Mouse (Mus musculus) midbrain, embryonic 14.5 days (tissue): ENCODE data around the gene Lemd2. TPM values are rescaled to one million over a fixed set of nuclear protein-coding genes. Genes with fewer than 3 reads are reported as not detected.

Source experiments
- ATAC-seq: fragments of 200-750 bp; cut with Nextera tagmentation; 2 replicates; pipeline ENCODE4 v1.8.0; 2017; ENCODE audit warnings: moderate number of reproducible peaks, moderate library complexity; ENCODE audit not compliant: low FRiP score, low TSS enrichment
- DNase-seq: peaks from one replicate; pipeline ENCODE4 v3.0.0-alpha.2; 2015
- H3K27ac ChIP-seq: fragments of 300-500 bp; sonication (generic); replicated peaks from 2 replicates; pipeline ENCODE4 v1.5.1; 2014; ENCODE audit warnings: mild to moderate bottlenecking, low read depth, low read length, moderate library complexity
- H3K27me3 ChIP-seq: fragments of 300-500 bp; sonication (generic); 2 replicates; pipeline ENCODE4 v1.6.1; 2014; ENCODE audit warnings: low read length, control low read depth, mixed read lengths; ENCODE audit not compliant: control insufficient read depth, insufficient read depth
- H3K36me3 ChIP-seq: fragments of 300-500 bp; sonication (generic); 2 replicates; pipeline ENCODE4 v1.6.1; 2014; ENCODE audit warnings: low read length, control low read depth; ENCODE audit not compliant: control insufficient read depth, insufficient read depth
- H3K4me1 ChIP-seq: fragments of 300-500 bp; sonication (generic); 2 replicates; pipeline ENCODE4 v1.6.1; 2014; ENCODE audit warnings: mild to moderate bottlenecking, antibody characterized with exemption, low read length, control low read depth; ENCODE audit not compliant: control insufficient read depth, insufficient read depth
- H3K4me2 ChIP-seq: fragments of 300-500 bp; sonication (generic); 2 replicates; pipeline ENCODE4 v1.6.1; 2014; ENCODE audit warnings: mild to moderate bottlenecking, low read length, moderate library complexity
- H3K4me3 ChIP-seq: fragments of 300-500 bp; sonication (generic); replicated peaks from 2 replicates; pipeline ENCODE4 v1.5.1; 2014; ENCODE audit warnings: low read depth, low read length
- H3K9ac ChIP-seq: fragments of 300-500 bp; sonication (generic); replicated peaks from 2 replicates; pipeline ENCODE4 v1.6.1; 2014; ENCODE audit warnings: mild to moderate bottlenecking, low read length, moderate library complexity
- H3K9me3 ChIP-seq: fragments of 300-500 bp; sonication (generic); 2 replicates; pipeline ENCODE4 v1.6.1; 2016; ENCODE audit warnings: low read length, control low read depth, mixed read lengths; ENCODE audit not compliant: control insufficient read depth
- WGBS: fragments of 180-500 bp; shearing (Covaris S2); extraction: QIAGEN DNeasy Blood & Tissue Kit; methylation state at CpG from one replicate; pipeline ENCODE4 v1.1.7; 2014; 5-methylcytosine and 5-hydroxymethylcytosine counted together
- polyA plus RNA-seq: library from polyadenylated mRNA; unstranded; fragments of >200 nt; fragmentation: Nextera tagmentation; extraction: Ambion mirVana; gene quantifications from 2 replicates; pipeline ENCODE4 v1.2.1, GENCODE M21; 2014

The Lemd2 gene
- polyA plus RNA-seq: 20.8 and 30.7 TPM in 2 replicates

GRCm38 (mm10) chr17:27204075-27204909 is at the start of gene Lemd2:
TSS of gene Lemd2 (minus strand) at chr17:27204469.
- ATAC-seq (peak; percentile 94), DNase-seq (peak; percentile 97)
- Histone ChIP-seq H3K27me3 (no peaks in the 10 kb centered on the region), H3K27ac (peak within 1 kb of the TSS; percentile 98), H3K4me1 (peaks cover 28% of the 10 kb centered on the region), H3K36me3 (peaks cover 26% of the 10 kb centered on the region), H3K9me3 (no peaks in the 10 kb centered on the region), H3K4me2 (peak within 1 kb of the TSS; percentile 92), H3K9ac (peak within 1 kb of the TSS; percentile 98), H3K4me3 (peak within 1 kb of the TSS; percentile 88)
- WGBS: 4% methylated on average over 94 of the region's 97 CpGs

GRCm38 (mm10) chr17:27251150-27251549 is 46.9 kb upstream of the Lemd2 start:
- H3K4me2 ChIP-seq: no peak overlapping the region
- WGBS: 44% methylated on average over 6 of the region's 6 CpGs
- peak; percentile 46 for DNase-seq
- H3K4me1 ChIP-seq: no peaks in the 10 kb centered on the region
- peak overlapping the region; percentile 63; the same call in 1 of the 2 replicates for H3K27ac ChIP-seq
- no peak for ATAC-seq
- no peaks in the 10 kb centered on the region for H3K27me3 ChIP-seq
- no peak overlapping the region for H3K4me3 ChIP-seq
- H3K36me3 ChIP-seq: no peaks in the 10 kb centered on the region
- H3K9me3 ChIP-seq: no peaks in the 10 kb centered on the region
- no peak overlapping the region for H3K9ac ChIP-seq

DNA sequence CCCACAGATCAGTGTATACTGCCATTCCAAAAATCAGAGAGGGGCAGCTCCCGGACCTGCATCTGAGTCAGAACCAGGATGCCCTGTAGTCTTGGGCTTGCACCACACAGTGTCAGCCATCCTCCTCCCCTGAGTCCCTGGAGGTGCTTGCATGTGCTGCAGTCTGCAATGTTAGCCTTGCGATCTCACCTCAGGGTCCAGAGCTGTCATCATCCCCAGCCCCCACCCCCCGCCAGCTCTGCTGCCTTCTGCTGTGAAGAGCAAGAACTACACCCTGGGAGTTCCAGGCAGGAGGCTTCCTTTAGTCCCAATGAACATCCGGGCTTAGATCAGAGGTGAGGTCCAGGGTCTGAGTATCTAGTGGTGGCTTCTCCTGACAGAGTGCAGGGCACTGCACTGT is 46.2 kb upstream of the Lemd2 start:
- H3K27ac ChIP-seq: peak overlapping the region; percentile 63; the same call in 1 of the 2 replicates
- H3K4me3 ChIP-seq: no peak overlapping the region
- 22% methylated on average over 4 of the region's 4 CpGs for WGBS
- DNase-seq: no peak
- no peaks in the 10 kb centered on the region for H3K36me3 ChIP-seq
- no peaks in the 10 kb centered on the region for H3K9me3 ChIP-seq
- no peak for ATAC-seq
- no peaks in the 10 kb centered on the region for H3K4me1 ChIP-seq
- H3K4me2 ChIP-seq: no peak overlapping the region
- no peak overlapping the region for H3K9ac ChIP-seq
- H3K27me3 ChIP-seq: no peaks in the 10 kb centered on the region

DNA sequence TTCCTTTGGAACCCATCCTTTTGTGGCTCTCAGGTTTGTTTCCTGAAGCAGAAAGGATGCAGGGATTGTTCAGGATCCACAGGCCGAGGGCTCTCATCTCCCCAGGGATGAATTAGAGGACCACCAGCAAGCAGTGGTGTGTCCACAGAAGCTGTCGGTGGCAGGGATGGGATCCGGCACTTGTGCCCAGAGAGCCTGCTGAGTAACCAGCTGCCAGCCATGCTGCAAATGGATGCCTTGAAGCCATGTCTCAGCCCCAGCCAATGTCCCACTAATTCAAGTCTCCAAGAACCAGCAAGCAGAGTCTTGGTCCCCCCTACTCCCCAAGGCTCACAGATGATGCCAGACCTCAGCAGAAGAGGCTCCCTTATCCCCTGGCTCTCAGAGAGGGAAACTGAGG is 44.8 kb upstream of the Lemd2 start:
- no peaks in the 10 kb centered on the region for H3K27me3 ChIP-seq
- no peaks in the 10 kb centered on the region for H3K36me3 ChIP-seq
- H3K4me2 ChIP-seq: no peak overlapping the region
- no peaks in the 10 kb centered on the region for H3K9me3 ChIP-seq
- no peak overlapping the region for H3K27ac ChIP-seq
- WGBS: 64% methylated on average over 3 of the region's 3 CpGs
- no peak for ATAC-seq
- DNase-seq: no peak
- no peaks in the 10 kb centered on the region for H3K4me1 ChIP-seq
- H3K9ac ChIP-seq: no peak overlapping the region
- H3K4me3 ChIP-seq: no peak overlapping the region

DNA sequence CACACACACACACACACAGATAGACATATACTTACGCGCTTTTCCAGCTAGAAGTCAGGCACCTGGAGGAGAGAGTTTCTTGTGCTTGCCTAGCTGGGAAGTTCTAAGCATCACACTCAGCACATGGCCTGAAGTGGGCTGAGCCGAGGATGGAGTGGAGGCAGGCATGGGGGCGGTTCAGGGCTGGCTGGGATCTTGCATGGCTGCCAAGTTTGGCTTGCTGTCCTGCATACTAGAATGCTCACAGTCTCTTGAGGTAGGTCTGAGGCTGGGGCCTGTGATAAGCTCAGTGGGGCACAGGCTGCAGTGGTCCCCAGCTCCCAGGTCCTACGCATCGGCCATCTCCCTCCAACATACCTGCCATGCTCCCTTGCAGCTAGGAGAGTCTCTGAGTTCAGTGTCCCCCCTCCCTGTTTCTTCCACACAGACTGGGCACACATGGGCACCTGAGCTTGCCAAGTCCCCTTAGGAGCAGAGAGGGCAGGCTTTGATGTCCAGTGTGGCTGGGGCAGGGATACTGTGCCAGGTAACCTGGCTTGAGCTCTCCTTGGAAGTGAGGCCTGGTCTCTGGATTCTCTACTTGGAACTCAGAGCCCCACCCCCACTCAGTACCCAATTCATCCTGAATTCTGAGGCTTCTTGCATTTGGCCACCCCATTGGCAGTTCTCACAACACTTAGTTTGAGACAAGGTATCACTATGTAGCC is 43.6 kb upstream of the Lemd2 start:
- H3K27ac ChIP-seq: no peak overlapping the region
- no peak overlapping the region for H3K4me2 ChIP-seq
- H3K4me3 ChIP-seq: no peak overlapping the region
- no peaks in the 10 kb centered on the region for H3K4me1 ChIP-seq
- H3K9ac ChIP-seq: no peak overlapping the region
- H3K36me3 ChIP-seq: no peaks in the 10 kb centered on the region
- H3K9me3 ChIP-seq: no peaks in the 10 kb centered on the region
- DNase-seq (no peak), ATAC-seq (no peak)
- WGBS: 92% methylated on average over 6 of the region's 6 CpGs
- no peaks in the 10 kb centered on the region for H3K27me3 ChIP-seq

DNA sequence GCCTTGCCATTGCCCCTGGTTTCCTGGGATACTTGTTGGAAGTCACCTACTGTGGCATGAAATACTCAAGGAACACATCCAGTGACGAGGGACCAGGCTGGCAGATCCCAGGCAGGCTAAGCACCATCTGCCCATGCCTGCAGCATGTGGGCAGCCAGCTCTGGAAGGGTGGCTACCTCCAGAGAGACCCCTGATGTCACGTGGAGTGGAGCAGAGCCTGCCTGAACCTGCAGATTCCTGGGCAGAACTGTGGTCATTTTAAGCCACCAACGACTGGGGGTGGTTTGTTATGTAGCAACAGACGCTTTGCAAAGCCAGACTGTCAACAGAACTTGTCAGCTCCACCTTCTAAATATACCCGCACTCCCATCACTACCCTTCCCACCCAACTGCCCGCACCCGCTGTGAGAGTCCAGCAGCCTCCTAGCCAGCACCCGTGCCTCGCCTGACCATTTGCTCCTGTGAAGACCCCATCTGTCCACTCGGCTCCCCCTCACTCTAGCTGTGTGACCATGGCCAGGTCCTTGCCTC is 41.6 kb upstream of the Lemd2 start:
- 81% methylated on average over 10 of the region's 10 CpGs for WGBS
- H3K4me1 ChIP-seq: peaks cover 10% of the 10 kb centered on the region
- H3K27me3 ChIP-seq: no peaks in the 10 kb centered on the region
- DNase-seq (no peak), ATAC-seq (no peak)
- H3K4me3 ChIP-seq: no peak overlapping the region
- no peak overlapping the region for H3K27ac ChIP-seq
- H3K4me2 ChIP-seq: no peak overlapping the region
- no peaks in the 10 kb centered on the region for H3K36me3 ChIP-seq
- no peaks in the 10 kb centered on the region for H3K9me3 ChIP-seq
- H3K9ac ChIP-seq: no peak overlapping the region

DNA sequence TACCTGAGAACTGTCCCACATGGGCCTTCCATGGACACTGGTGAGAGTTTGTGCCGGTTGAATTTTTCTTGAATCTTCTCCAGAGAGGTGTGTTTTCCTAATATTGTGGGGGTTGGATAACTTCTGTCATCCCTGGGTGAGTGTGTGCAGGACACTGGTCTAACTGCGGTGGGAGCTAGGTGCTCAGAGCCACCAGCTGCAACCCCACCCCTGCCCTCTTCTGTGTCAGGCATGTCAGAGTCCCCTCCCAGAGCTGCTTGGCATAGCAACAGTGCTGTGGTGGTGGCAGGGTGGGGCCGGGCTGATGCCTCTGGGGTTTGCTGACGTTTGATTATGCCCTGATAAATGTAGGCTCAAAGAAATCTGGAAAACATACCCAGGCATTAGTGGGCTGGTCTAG is 40.6 kb upstream of the Lemd2 start:
- Histone ChIP-seq H3K36me3 (no peaks in the 10 kb centered on the region), H3K27me3 (no peaks in the 10 kb centered on the region), H3K27ac (no peak overlapping the region), H3K4me2 (no peak overlapping the region), H3K9ac (no peak overlapping the region), H3K4me3 (no peak overlapping the region), H3K9me3 (no peaks in the 10 kb centered on the region), H3K4me1 (peaks cover 14% of the 10 kb centered on the region)
- DNase-seq (no peak), ATAC-seq (no peak)
- 84% methylated on average over 4 of the region's 4 CpGs for WGBS

- 66% methylated on average over 18 of the region's 18 CpGs for WGBS
- ATAC-seq (no peak), DNase-seq (peak; percentile 70)
- Histone ChIP-seq H3K4me2 (no peak overlapping the region), H3K27me3 (no peaks in the 10 kb centered on the region), H3K9me3 (no peaks in the 10 kb centered on the region), H3K9ac (no peak overlapping the region), H3K4me3 (no peak overlapping the region), H3K4me1 (peaks cover 14% of the 10 kb centered on the region), H3K36me3 (no peaks in the 10 kb centered on the region), H3K27ac (no peak overlapping the region)
Observed at GRCm38 (mm10) chr17:27242194-27243189, 38.2 kb upstream of the Lemd2 start.
